Mouse (Mus musculus) lung, postnatal 0 days (tissue): ENCODE measurements around the gene Gm21973.

Source experiments
- CTCF ChIP-seq: IDR thresholded peaks from 2 replicates; pipeline ENCODE4 v1.5.1; 2016; ENCODE audit warnings: antibody characterized with exemption, mild to moderate bottlenecking
- EP300 ChIP-seq: IDR thresholded peaks from 2 replicates; pipeline ENCODE4 v1.6.1; 2016; ENCODE audit warnings: antibody characterized with exemption, mild to moderate bottlenecking, control low read depth

- TF ChIP-seq EP300 (no peak), CTCF (no peak)
These were observed 48.8 kb upstream of the Gm21973 start for GRCm38 (mm10) chr15:10276386-10276785.
